Mouse (Mus musculus): Measurements from ENCODE around the gene Ralb.
A peak's percentile ranks its signal among the peaks of the same experiment; 100 is the strongest.

The Ralb gene

GRCm38 (mm10) chr1:119451417-119451816 lies 53.2 kb downstream of the Ralb start:
- peak in 1 of 2 experiments; percentile 40 for DNase-seq (ENCODE audit: low spot score in 2 of 2)

- no peak for DNase-seq (ENCODE audit: low spot score in 2 of 2)
Measured at GRCm38 (mm10) chr1:119450651-119451345, 53.8 kb downstream of the Ralb start.

DNA sequence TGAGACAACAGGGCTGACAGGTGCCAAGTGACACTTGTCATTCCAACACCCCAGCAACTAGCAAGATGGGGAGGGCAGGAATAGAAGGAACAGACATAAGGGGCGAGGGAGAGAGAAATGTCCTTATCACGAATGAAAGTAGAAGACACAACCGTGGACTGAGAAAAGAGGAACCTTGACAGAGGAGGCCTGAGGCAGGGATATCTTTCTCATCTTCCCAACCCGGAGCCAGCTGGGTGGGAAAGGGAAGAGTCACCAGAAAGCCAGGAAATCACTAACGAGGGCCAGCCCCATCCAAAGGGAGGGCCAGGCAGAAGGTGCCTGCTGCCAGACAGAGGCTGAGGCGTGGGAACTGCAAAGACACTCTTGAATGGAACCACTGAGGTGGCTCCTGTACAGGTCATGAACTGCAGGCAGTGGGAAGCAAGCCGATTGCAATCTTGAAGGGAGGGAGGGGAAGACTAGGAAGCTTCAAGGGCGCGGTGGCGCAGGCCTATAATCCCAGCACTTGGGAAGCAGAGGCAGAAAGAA lies 57.8 kb downstream of the Ralb start:
- DNase-seq (ENCODE audit: low spot score in 2 of 2): no peak

DNA sequence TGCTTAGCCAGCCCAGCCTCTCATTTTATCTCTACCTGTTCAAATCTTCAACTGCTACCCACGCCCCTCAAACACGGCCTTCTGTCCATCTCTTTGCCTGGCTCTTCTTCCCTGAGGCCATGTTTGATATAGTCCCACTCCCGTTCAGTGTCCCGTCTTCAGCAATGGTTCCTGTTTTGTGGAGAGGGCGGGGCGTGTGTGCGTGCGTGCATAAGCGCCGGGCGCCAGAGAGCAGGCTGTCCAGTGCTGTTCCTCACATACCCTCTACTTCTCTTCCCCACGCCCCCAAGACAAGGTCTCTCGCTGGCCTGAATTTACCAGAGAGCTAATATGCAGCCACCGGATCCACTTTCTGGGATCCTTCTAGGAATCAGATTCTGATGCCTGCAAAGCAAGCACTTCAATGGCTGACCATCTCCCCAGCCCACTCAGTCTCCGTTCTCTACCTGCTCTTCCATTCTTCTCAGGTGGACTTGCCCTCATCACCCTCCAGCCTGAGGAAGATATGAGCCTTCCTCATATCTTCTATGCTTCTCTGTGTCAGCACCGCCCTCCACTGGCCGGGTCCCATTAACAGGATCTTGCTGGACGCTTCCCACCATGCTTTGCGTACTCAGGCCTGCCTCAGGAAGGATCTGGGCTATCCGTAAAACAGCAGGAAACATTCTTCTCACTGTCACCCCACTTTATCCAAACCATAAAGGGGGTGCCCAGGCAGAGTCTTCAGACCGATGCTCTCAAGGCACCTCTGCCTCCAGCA lies 60.8 kb downstream of the Ralb start:
- no peak for DNase-seq (ENCODE audit: low spot score in 2 of 2)

DNA sequence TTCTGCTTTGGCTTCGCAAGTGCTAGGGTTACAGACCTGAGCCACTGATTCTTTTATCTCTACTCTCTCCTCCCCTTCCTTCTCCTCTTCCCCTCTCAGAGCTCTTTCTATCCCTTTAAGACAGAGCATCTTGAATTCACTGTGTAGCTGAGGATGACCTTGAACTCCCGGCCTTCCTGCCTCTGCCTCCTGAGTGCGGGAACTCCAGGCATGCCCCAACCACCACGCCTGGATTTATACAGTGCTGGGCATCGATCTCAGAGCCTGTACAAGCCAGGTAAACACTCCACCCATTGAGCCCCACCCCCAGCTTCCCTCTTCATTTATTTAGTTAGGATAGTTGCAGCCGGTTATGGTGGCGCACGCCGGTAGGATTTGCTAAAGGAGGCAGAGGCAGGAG lies 61.7 kb downstream of the Ralb start:
- no peak for DNase-seq (ENCODE audit: low spot score in 2 of 2)

GRCm38 (mm10) chr1:119438105-119438637 lies 66.4 kb downstream of the Ralb start:
- DNase-seq (ENCODE audit: low spot score in 2 of 2): no peak

- no peak for DNase-seq (ENCODE audit: low spot score in 2 of 2)
Measured at GRCm38 (mm10) chr1:119437401-119437800, 67.2 kb downstream of the Ralb start.

- DNase-seq (ENCODE audit: low spot score in 2 of 2): no peak
Measured at GRCm38 (mm10) chr1:119424141-119424860, 80.3 kb downstream of the Ralb start.

- DNase-seq (ENCODE audit: low spot score in 2 of 2): peak; percentile 69 to 71
Measured at GRCm38 (mm10) chr1:119423510-119423909, 81.1 kb downstream of the Ralb start.

DNA sequence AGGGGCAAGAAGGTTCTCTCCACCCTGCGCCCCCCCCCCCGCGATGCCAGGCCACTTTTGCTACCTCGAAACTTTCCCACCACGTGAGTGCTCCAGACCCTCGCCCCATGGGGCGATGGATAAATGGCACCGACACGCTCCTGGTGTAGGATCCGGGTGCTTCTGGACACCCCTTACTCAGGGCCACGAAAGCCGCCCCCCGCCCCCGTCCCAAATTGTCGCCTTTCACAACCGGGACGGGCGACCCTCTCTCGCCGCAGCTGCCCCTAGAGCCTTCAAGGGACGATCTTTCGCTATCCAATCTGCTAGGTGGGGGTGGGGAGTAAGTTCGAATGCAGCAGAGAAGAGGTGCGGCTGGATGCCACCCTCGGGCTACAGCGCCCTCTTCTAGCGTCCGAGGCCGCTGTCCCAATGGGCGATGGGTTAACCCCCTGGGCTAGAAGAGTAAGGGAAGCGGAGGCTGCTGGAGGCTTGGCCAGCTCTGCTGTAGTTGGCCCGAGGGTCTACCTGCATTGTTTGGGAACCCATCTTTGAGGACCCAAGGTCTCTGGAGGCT lies 82.1 kb downstream of the Ralb start:
- peak in 1 of 2 experiments; percentile 34 for DNase-seq (ENCODE audit: low spot score in 2 of 2)

DNA sequence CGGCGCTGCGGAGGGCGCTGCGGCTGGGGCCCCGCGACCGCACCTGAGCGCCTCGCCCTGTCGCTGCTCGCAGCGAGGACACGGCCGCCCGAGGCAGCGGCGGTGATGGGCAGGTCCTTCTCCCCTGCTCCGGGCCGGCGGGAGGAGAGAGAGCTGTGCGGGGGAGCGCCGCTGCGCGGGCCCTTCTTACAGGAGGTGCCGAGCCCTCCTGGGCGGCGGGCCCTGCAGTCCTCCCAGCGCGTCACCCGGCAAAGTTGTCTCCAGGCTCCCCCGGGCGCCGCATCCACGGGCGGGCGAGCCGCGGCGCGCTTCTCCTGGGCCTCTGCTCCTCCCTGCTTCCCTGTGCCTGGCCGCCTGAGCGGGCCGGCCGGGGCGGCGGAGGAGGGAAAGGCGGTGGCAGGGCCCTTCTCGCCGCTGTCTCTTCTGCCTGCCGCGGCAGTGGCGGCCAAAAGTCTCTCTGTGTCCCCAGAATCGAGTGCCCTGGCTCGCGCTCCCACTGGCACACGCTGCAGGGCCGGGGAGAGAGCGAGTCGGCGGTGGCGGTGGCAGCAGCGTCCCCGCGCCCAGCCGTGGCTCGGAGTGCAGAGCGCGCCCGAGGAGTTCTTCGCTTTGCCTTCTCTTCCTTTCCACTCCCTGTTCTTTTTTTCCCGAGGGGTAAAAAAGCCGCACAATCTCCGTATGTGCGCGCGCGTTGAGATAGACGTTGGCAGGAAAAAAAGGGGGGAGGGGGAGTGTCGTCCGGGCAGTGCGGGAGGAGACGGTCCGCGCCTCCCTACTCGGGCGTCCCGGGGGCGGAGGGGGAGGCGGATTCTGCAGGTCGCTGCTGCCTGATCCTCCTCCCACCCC lies 82.8 kb downstream of the Ralb start, which contains the start of gene Inhbb:
Gene Inhbb, minus strand, starts transcription at position 673 of the 846 bp plus-strand sequence.
- DNase-seq (ENCODE audit: low spot score in 2 of 2): peak; percentile 57 to 65

DNA sequence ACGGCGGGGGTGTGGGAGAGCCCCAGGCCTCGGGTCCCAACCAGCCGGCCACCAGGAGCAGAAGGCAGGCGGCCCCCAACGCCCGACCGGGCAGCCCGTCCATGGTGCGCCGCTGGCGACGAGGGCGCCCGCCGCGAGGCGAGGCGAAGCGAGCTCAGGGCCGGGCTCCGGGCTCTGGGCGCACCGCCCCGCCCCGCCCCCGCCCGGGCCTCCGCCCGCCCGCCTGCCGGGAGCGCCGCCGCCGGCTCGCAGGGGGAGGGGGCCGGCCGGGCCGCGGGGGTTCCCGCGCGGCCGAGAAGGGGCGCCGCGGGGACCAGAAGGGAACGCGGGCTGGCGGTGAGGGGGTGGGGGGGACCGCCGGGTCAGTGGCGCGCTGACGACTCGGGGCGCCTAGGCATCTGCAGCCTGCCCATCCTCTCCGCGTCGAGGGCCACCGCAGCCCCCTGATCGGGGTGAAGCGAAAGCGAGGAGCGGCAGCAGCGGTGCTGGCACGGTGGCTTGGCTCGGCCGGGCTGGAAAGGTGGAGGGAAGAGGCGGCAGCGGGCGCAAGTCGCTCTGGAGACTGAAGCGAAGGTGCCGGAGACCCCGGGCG lies 83.5 kb downstream of the Ralb start:
- peak in 1 of 2 experiments; percentile 45 for DNase-seq (ENCODE audit: low spot score in 2 of 2)
